In the genomic region with DNA sequence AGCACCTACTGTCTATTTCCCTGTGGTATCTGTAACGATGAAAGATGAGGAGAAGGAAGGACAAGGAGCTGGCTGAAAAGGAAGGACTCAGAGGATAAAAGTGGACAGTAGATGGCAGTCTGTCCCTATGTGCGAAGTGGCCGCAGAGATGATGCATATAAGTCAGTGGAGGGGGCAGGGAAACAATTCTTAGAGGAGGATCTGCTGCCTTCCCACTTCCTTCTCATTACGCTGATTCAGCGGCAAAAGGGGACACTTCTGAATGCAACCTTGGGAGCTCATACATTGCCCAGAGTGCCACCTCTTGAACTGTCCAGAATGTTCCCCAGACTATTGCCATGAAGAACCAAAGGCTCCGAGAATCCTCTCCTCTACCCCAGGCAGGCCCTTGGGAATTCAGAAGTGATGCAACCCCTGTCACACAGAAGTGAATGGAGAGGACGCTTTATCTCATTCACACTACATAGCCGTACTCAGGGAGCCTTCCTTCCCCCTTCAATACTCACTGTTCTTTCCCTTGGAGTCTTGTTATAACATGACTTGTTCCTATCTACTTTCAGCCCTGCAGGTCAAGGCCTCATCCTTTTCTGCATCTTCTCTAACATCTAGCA, we compare ENCODE assay signal across 8 mouse cellular contexts. TPM values are rescaled to one million over a fixed set of nuclear protein-coding genes. Genes with fewer than 3 reads are reported as not detected.
DNase-seq lines count a peak whose midpoint lies in the region.

No protein-coding gene starts in this region.

- intact Hi-C loops in heart, postnatal 14 days (cut with DNase I), result loop anchor here (5.0 kb wide), 3 partner anchors 218 to 398 kb away; no protein-coding TSS in a partner anchor
- intact Hi-C loops in left cerebral cortex, postnatal 10 days (cut with DNase I), result loop anchor here (10.0 kb wide), 2 partner anchors 340 to 400 kb away; no protein-coding TSS in a partner anchor

- DNase-seq in layer of hippocampus, adult 11-12 months (ENCODE audit: low spot score), result peak; percentile 18
- no peak for DNase-seq in layer of hippocampus, adult 8-10 months (ENCODE audit: low spot score in 2 of 2)
- DNase-seq in cerebellum, adult 18-20 months, result peak; percentile 63 to 66
- DNase-seq in heart, postnatal 14 days, result peak; percentile 45 to 60
- peak; percentile 71 for DNase-seq in lung, postnatal 10 days
- no peak for DNase-seq in spleen, postnatal 14 days (ENCODE audit: low spot score in 2 of 2)
- no peak for DNase-seq in left cerebral cortex, postnatal 10 days (ENCODE audit: extremely low spot score in 1 of 2, low spot score in 2 of 2)
- DNase-seq in thymus, postnatal 0 days (ENCODE audit: low spot score), result no peak

RNA-seq across cellular contexts. Expression of gene Ntf3, which starts 12.2 kb away (rescaled TPM):
- total RNA-seq in layer of hippocampus, adult 8-10 months (2022), result 1 to 10 TPM; 9.1 to 10.0 (median 9.8) TPM
- 1 to 10 TPM; 3.5 TPM for total RNA-seq in heart, postnatal 14 days (2021)
- total RNA-seq in left cerebral cortex, postnatal 10 days (2021), result 1 to 10 TPM; 3.8 to 4.4 TPM
- 0.20 and 0.33 TPM in 2 replicates for polyA plus RNA-seq in thymus, postnatal 0 days (2015; fragmentation: Nextera tagmentation; extraction: Ambion mirVana)

Comparison
In these comparisons a context has a peak if more than half of its experiments do, and no peak if none do; other contexts are left out.
1. DNase-seq: peak in layer of hippocampus, adult 11-12 months (single experiment), cerebellum, adult 18-20 months (2 of 2), heart, postnatal 14 days (2 of 2) and lung, postnatal 10 days (single experiment); none in layer of hippocampus, adult 8-10 months (0 of 2), spleen, postnatal 14 days (0 of 2), left cerebral cortex, postnatal 10 days (0 of 2) and thymus, postnatal 0 days (single experiment).